Mouse (Mus musculus) ES-Bruce4 (cell line): ENCODE data around the gene Ago4.

Source experiments
- CTCF ChIP-seq: IDR thresholded peaks from one replicate; pipeline ENCODE4 v1.8.1; 2011; ENCODE audit warnings: low read depth, low read length
- EP300 ChIP-seq: IDR thresholded peaks from 2 replicates; pipeline ENCODE4 v1.6.1; 2011; ENCODE audit warnings: low read depth, low read length; ENCODE audit not compliant: insufficient read depth
- POLR2A ChIP-seq: IDR thresholded peaks from one replicate; pipeline ENCODE4 v1.8.1; 2011; ENCODE audit warnings: low read length; ENCODE audit not compliant: insufficient read depth

GRCm38 (mm10) chr4:126498601-126499000 is 34.7 kb downstream of the Ago4 start:
- no peak for TF ChIP-seq EP300
- no peak for TF ChIP-seq CTCF
- no peak for TF ChIP-seq POLR2A
